Mouse (Mus musculus): Measurements from ENCODE around the gene Omd. TPM values are rescaled to one million over a fixed set of nuclear protein-coding genes. Genes with fewer than 3 reads are reported as not detected.

The Omd gene
- total RNA-seq, 4 experiments from 2014 or later: 0.68 to 3.6 (median 1.8) TPM

DNA sequence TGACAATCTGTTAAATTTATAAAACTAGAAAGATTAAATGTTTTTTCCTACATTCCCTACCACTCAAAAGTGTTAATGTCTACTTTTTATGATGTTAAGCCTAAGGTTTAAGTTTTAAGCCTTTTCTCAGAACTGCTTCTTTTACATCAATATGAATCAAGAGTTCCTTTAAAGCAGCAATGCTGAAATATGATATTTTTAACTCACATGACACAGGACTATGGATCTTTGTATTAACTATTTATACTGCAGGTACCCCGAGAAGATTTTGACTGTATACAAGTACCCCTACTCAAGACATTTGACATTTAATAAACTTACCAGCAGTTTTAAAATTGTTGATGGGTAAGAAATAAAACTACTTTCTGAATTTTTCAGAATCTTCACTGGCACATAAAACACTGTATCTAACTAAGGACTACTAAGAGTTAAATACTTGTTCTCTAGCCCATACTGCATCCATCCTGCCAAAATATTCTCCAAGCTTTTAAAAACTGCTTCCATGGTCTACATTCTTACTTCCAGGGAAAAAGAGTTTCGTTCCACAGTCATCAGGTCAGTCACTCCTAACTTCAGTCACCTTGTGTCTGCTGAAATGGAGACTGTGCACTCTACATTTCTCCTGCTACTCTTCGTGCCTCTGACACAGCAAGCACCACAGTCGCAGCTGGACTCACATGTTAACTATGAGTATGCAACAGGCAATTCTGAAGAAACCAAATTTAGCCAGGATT, 26.5 kb downstream of the Omd start:
- DNase-seq (ENCODE audit: low spot score in 2 of 2): no peak

DNA sequence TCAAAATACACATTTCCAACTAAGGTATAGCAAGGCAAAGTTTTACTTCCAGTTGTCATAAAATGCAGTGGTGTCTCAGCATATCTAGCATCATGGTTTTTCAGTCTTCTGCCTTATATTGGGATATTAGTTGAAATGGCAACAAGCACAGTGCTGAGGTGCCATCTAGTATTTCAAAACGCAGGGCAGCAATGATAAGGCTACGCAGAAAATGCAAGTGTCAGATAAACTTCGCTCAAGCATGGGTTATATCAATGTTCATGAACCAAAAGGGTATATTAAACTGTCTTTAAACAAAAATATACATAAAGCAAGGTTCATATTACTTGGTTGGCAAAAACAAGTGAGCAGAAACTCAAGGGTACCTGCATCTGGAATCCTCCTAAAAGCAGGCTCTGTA, 34.8 kb downstream of the Omd start:
- DNase-seq (ENCODE audit: low spot score in 2 of 2): no peak

DNA sequence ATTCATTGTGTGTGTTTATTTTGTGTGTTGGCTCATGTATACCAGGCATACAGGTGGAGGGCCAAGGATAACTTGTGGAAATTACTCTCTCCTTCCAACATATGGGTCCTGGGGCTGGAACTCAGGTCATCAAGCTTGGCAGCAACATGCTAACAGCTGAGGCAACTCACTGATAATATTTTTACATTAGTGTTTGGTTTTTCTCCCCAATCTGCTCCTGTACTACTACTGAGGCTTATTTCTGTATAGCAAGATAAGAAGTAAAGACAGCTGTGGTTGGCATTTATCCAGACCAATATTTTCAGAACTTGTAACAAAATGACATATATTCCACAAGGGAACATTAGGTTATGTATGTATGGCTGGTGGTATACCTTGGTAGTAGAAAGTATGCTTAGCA, 36.1 kb downstream of the Omd start:
- DNase-seq (ENCODE audit: low spot score in 2 of 2): no peak

DNA sequence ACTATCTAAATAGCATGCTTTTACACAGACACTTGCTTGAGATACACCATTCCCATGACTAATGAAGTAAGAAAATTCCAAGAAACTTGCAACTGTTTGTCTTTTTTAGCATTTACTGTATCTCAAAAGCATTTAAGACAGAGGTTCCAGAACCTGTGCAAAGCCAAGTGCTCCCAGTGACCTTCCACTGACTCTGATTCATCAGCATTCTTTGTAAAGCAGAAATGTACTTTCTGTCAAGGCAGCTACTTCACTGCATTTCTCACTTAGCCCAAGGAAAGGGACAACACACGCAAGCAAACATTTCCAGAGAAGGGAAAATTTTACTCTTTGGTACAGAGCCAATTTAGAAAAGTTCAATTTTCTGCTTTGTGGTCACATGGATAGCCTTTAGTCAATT, 41.0 kb downstream of the Omd start:
- DNase-seq (ENCODE audit: low spot score in 2 of 2): no peak

DNA sequence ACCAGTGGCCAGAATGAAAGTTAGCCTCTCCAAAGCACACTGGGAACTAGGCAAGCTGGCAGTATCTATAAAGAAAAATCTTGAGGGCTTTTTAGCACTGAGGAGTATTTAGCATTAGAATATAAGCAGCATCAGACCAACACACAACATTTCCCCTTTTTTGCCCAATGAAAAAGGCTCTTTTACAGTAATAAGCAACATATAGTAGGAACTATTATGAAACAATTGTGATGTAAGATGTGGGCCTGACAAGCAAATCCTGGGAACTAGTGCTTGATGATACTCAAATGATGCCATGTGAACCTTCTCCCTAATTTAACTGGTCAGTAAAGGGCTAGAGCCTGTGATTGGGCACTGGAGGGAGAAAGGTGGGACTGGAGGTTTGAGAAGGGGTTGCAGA, 45.9 kb downstream of the Omd start:
- DNase-seq (ENCODE audit: low spot score in 2 of 2): no peak

DNA sequence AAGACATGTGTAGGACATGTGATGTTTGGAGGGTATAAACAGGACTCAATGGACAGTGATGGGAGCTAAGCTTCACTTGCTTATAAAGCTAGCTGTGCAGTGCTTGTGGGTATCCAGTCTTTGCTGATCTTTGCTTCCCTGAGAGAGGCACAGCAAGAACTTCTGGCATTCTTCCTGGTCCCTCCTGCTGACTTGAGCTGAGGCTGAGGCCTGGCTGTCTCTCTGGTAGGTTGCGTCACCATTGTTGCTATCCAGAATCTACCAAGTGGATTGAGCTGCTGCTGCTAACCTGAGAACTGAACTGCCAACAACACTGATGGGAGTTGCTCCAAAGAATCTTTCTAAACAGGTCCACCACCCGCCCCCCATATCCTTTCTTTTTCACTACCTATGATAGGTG, 46.8 kb downstream of the Omd start:
- DNase-seq (ENCODE audit: low spot score in 2 of 2): no peak

DNA sequence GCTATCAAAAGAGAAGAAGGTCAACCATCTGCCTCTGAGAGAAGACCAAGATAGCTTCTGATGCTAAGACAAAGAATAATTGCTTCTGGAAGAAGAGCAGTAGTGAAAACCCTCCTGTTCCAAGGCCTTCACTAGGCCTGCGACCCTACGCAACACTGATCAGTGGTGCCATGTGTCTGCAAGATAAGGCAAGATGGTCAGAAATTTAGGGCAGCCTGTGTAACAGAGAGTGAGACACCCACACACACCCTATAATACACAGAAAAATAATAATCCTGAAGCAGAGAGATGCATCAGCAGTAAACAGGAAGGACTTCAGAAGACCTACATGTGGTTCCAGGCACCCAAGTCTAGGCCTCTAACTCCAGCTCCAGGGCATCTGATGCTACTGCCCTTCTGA, 57.7 kb downstream of the Omd start:
- DNase-seq (ENCODE audit: low spot score in 2 of 2): no peak

Other genes starting within 250 kb of the Omd start
- gene Bicd2, start 240.9 kb upstream of the Omd start, total RNA-seq (2022): 10 to 100 TPM; 21.6 to 26.7 (median 24.6) TPM
- gene Ippk, start 161.2 kb upstream of the Omd start, total RNA-seq (2022): 1 to 10 TPM; 6.1 to 7.6 (median 7.0) TPM
- 1 to 10 TPM; 1.3 to 2.0 (median 1.7) TPM for gene Tes3-ps, start 89.1 kb upstream of the Omd start, total RNA-seq (2022)
- gene Ecm2, start 77.7 kb upstream of the Omd start, total RNA-seq (2022): 1 to 10 TPM; 3.7 to 7.9 (median 5.6) TPM
- 10 to 100 TPM in 2 of 4 experiments, 1 to 10 TPM in 2; 6.7 to 15.4 (median 9.9) TPM for gene Aspn, start 38.0 kb upstream of the Omd start, total RNA-seq (2022)
- 10 to 100 TPM; 12.6 to 36.1 (median 29.0) TPM for gene Ogn, start 25.6 kb downstream of the Omd start, total RNA-seq (2022)
- gene Cenpp, start 70.3 kb downstream of the Omd start, total RNA-seq (2022): 1 to 10 TPM in 2 of 4 experiments, under 1 TPM in 2; 0.67 to 1.8 (median 0.94) TPM
- 10 to 100 TPM; 12.0 to 16.5 (median 13.6) TPM for gene Nol8, start 70.6 kb downstream of the Omd start, total RNA-seq (2022)
- 10 to 100 TPM; 64.6 to 90.8 (median 87.8) TPM for gene Iars, start 99.6 kb downstream of the Omd start, total RNA-seq (2022)
- gene Gm30302, start 216.5 kb downstream of the Omd start, total RNA-seq (2022): not detected

Data from gastrocnemius, adult 8-10 months (tissue).